ENCODE assay signal across 8 mouse cellular contexts in genomic region chr14:33313624-33314023, GRCm38 (mm10).
DNase-seq lines count a peak whose midpoint lies in the region; ATAC-seq and TF ChIP-seq lines count a peak whose summit lies in the region.

No protein-coding gene starts in this region.

- DNase-seq in A20 (ENCODE audit: low read depth, low spot score), result peak; percentile 53
- peak; percentile 12 for DNase-seq in T-cell, adult 2 months (ENCODE audit: low spot score)
- peak; percentile 36 to 61 for DNase-seq in gastrocnemius, postnatal 4 days (ENCODE audit: low spot score in 2 of 2)
- DNase-seq in liver, adult 2 months (ENCODE audit: extremely low read depth, low read depth, low spot score), result peak; percentile 43
- peak; percentile 69 for DNase-seq in neural tube, embryonic 10.5 days (ENCODE audit: extremely low spot score, low spot score)
- DNase-seq in thymus, postnatal 0 days (ENCODE audit: low spot score), result peak; percentile 53

- no peaks in the 10 kb centered on the region for H3K4me1 ChIP-seq in cortical plate, adult 2 months (ENCODE audit: control insufficient read depth, insufficient read depth, low read length)
- peaks cover 6% of the 10 kb centered on the region for H3K4me1 ChIP-seq in kidney, embryonic 14.5 days (ENCODE audit: control insufficient read depth, insufficient read depth, low read length)
- H3K4me1 ChIP-seq in liver, adult 2 months (ENCODE audit: control insufficient read depth, insufficient read depth, low read length), result no peaks in the 10 kb centered on the region

- TF ChIP-seq CTCF in cortical plate, adult 2 months (IDR thresholded peaks at IDR 0.05; ENCODE audit: extremely low read depth, insufficient read depth, low read length), result peak; percentile 97
- TF ChIP-seq CTCF in liver, adult 2 months (IDR thresholded peaks at IDR 0.05; ENCODE audit: low read depth, low read length), result peak; percentile 90

- no peak overlapping the region for H3K27ac ChIP-seq in cortical plate, adult 2 months (ENCODE audit: insufficient read depth, low read length)
- H3K27ac ChIP-seq in kidney, embryonic 14.5 days (ENCODE audit: low read depth, low read length), result no peak overlapping the region
- no peak overlapping the region for H3K27ac ChIP-seq in liver, adult 2 months (replicated peaks; ENCODE audit: insufficient read depth, low read depth, low read length)

- peaks cover 3% of the 10 kb centered on the region; the same call in 1 of the 2 replicates for H3K27me3 ChIP-seq in kidney, embryonic 14.5 days (ENCODE audit: control insufficient read depth, insufficient read depth, low read length)
- no peaks in the 10 kb centered on the region for H3K27me3 ChIP-seq in liver, adult 2 months (ENCODE audit: control insufficient read depth, insufficient read depth, low read length)

- ATAC-seq in kidney, embryonic 14.5 days (ENCODE audit: low FRiP score, low TSS enrichment), result peak; percentile 69

- 2% methylated on average over 4 of the region's 4 CpGs for WGBS in kidney, embryonic 14.5 days
- under 1% methylated on average over 4 of the region's 4 CpGs for WGBS in liver, adult 2 months

- H3K4me2 ChIP-seq in kidney, embryonic 14.5 days (replicated peaks; ENCODE audit: low read depth, low read length), result no peak overlapping the region

- no peaks in the 10 kb centered on the region for H3K36me3 ChIP-seq in kidney, embryonic 14.5 days (ENCODE audit: control insufficient read depth, insufficient read depth, low read length)
- no peaks in the 10 kb centered on the region for H3K36me3 ChIP-seq in liver, adult 2 months (ENCODE audit: control insufficient read depth, insufficient read depth, low read length)

- no peak for TF ChIP-seq POLR2A in cortical plate, adult 2 months (IDR thresholded peaks at IDR 0.05; ENCODE audit: extremely low read depth, insufficient read depth, low read length)
- no peak for TF ChIP-seq POLR2A in liver, adult 2 months (IDR thresholded peaks at IDR 0.05; ENCODE audit: extremely low read depth, insufficient read depth, low read length)

- no peaks in the 10 kb centered on the region for H3K79me2 ChIP-seq in liver, adult 2 months (ENCODE audit: control insufficient read depth, insufficient read depth, low read length)

- no peak overlapping the region for H3K9ac ChIP-seq in kidney, embryonic 14.5 days (ENCODE audit: low read depth, low read length)
- H3K9ac ChIP-seq in liver, adult 2 months (ENCODE audit: low read depth, low read length), result no peak overlapping the region

- no peaks in the 10 kb centered on the region for H3K9me3 ChIP-seq in kidney, embryonic 14.5 days (ENCODE audit: control insufficient read depth, low read length)

- H3K4me3 ChIP-seq in cortical plate, adult 2 months (ENCODE audit: insufficient read depth, low read length), result no peak overlapping the region
- no peak overlapping the region for H3K4me3 ChIP-seq in kidney, embryonic 14.5 days (ENCODE audit: low read length)
- H3K4me3 ChIP-seq in liver, adult 2 months (ENCODE audit: insufficient read depth, low read depth, low read length), result no peak overlapping the region

Comparison
In these comparisons a context has a peak if more than half of its experiments do, and no peak if none do; other contexts are left out.
1. DNase-seq: peak in every context shown above with its lines; median percentile 69 in neural tube, embryonic 10.5 days; 53 in A20; 53 in thymus, postnatal 0 days; 48 in gastrocnemius, postnatal 4 days; 43 in liver, adult 2 months; 12 in T-cell, adult 2 months.